Mouse (Mus musculus) fat pad, adult 2 months (tissue): Measurements from ENCODE around the gene Rag1.

ENCODE experiments used
- DNase-seq: peaks from one replicate; pipeline ENCODE4 v3.0.0-alpha.2; 2011; ENCODE audit warnings: low read depth, low spot score; ENCODE audit errors: extremely low read depth

Rag1 gene

GRCm38 (mm10) chr2:101649114-101649671 lies at the start of gene Rag1, which contains the start of gene B230118H07Rik:
Gene Rag1, minus strand, starts transcription at chr2:101649501.
Gene B230118H07Rik, minus strand, starts transcription at chr2:101649532.
- DNase-seq: no peak

- DNase-seq: no peak
Measured at GRCm38 (mm10) chr2:101695584-101695983, 46.3 kb upstream of the Rag1 start.

GRCm38 (mm10) chr2:101693577-101694215 lies 44.4 kb upstream of the Rag1 start:
- DNase-seq: no peak

- no peak for DNase-seq
Measured at GRCm38 (mm10) chr2:101693043-101693442, 43.7 kb upstream of the Rag1 start.

- DNase-seq: no peak
Measured at GRCm38 (mm10) chr2:101690252-101690827, 41.0 kb upstream of the Rag1 start.

GRCm38 (mm10) chr2:101688011-101688410 lies 38.7 kb upstream of the Rag1 start:
- DNase-seq: no peak

GRCm38 (mm10) chr2:101684421-101684820 lies 35.1 kb upstream of the Rag1 start:
- DNase-seq: no peak

- peak; percentile 16 for DNase-seq
Measured at GRCm38 (mm10) chr2:101679164-101679784, 30.0 kb upstream of the Rag1 start.

- DNase-seq: no peak
Measured at GRCm38 (mm10) chr2:101678236-101679021, 29.1 kb upstream of the Rag1 start, which contains the start of gene Traf6. Gene Traf6, plus strand, starts transcription at chr2:101678429.

- DNase-seq: no peak
Measured at GRCm38 (mm10) chr2:101673547-101673946, 24.2 kb upstream of the Rag1 start.

GRCm38 (mm10) chr2:101668751-101669150 lies 19.4 kb upstream of the Rag1 start:
- DNase-seq: no peak

- DNase-seq: no peak
Measured at GRCm38 (mm10) chr2:101665703-101666092, 16.4 kb upstream of the Rag1 start.

- no peak for DNase-seq
Measured at GRCm38 (mm10) chr2:101665058-101665702, 15.9 kb upstream of the Rag1 start.

- no peak for DNase-seq
Measured at GRCm38 (mm10) chr2:101660536-101660935, 11.2 kb upstream of the Rag1 start.

- DNase-seq: no peak
Measured at GRCm38 (mm10) chr2:101652921-101653597, 3.8 kb upstream of the Rag1 start.

GRCm38 (mm10) chr2:101652204-101652920 lies 3.1 kb upstream of the Rag1 start:
- no peak for DNase-seq

- DNase-seq: no peak
Measured at GRCm38 (mm10) chr2:101650446-101650845, 1.1 kb upstream of the Rag1 start.

GRCm38 (mm10) chr2:101648361-101648760 lies 940 bp downstream of the Rag1 start:
- DNase-seq: no peak

- no peak for DNase-seq
Measured at GRCm38 (mm10) chr2:101645841-101646240, 3.5 kb downstream of the Rag1 start.
